Mouse (Mus musculus): Measurements from ENCODE around the gene H2afy2. TPM values are rescaled to one million over a fixed set of nuclear protein-coding genes. Genes with fewer than 3 reads are reported as not detected.

The H2afy2 gene
- under 1 TPM in 1 of 2 experiments, not detected in 1; 0.15 TPM for polyA plus RNA-seq (2017; shearing (Covaris generic))

- ATAC-seq = no peak
Measured at GRCm38 (mm10) chr10:61783621-61784251, at the start of gene H2afy2. TSS of gene H2afy2 (minus strand) at chr10:61784147.

GRCm38 (mm10) chr10:61832713-61833112 is 48.8 kb upstream of the H2afy2 start:
- no peak for ATAC-seq

- ATAC-seq = no peak
Measured at GRCm38 (mm10) chr10:61831741-61832140, 47.8 kb upstream of the H2afy2 start.

- no peak for ATAC-seq
Measured at GRCm38 (mm10) chr10:61831251-61831650, 47.3 kb upstream of the H2afy2 start.

- no peak for ATAC-seq
Measured at GRCm38 (mm10) chr10:61830817-61831216, 46.9 kb upstream of the H2afy2 start.

- ATAC-seq = no peak
Measured at GRCm38 (mm10) chr10:61829046-61829445, 45.1 kb upstream of the H2afy2 start.

GRCm38 (mm10) chr10:61827950-61828936 is 44.3 kb upstream of the H2afy2 start:
- no peak for ATAC-seq

GRCm38 (mm10) chr10:61826753-61827435 is 42.9 kb upstream of the H2afy2 start:
- ATAC-seq = no peak

- ATAC-seq = no peak
Measured at GRCm38 (mm10) chr10:61825979-61826752, 42.2 kb upstream of the H2afy2 start.

GRCm38 (mm10) chr10:61825536-61825935 is 41.6 kb upstream of the H2afy2 start:
- ATAC-seq = no peak

GRCm38 (mm10) chr10:61823731-61824115 is 39.8 kb upstream of the H2afy2 start:
- ATAC-seq = no peak

- no peak for ATAC-seq
Measured at GRCm38 (mm10) chr10:61822968-61823730, 39.2 kb upstream of the H2afy2 start.

- no peak for ATAC-seq
Measured at GRCm38 (mm10) chr10:61820050-61820449, 36.1 kb upstream of the H2afy2 start.

GRCm38 (mm10) chr10:61811987-61812386 is 28.0 kb upstream of the H2afy2 start:
- no peak for ATAC-seq

GRCm38 (mm10) chr10:61798133-61798576 is 14.2 kb upstream of the H2afy2 start:
- ATAC-seq = no peak

GRCm38 (mm10) chr10:61795458-61795857 is 11.5 kb upstream of the H2afy2 start:
- no peak for ATAC-seq

- ATAC-seq = no peak
Measured at GRCm38 (mm10) chr10:61794971-61795370, 11.0 kb upstream of the H2afy2 start.

GRCm38 (mm10) chr10:61793015-61793414 is 9.1 kb upstream of the H2afy2 start:
- no peak for ATAC-seq

GRCm38 (mm10) chr10:61788499-61788898 is 4.6 kb upstream of the H2afy2 start:
- ATAC-seq = no peak

- no peak for ATAC-seq
Measured at GRCm38 (mm10) chr10:61787541-61788313, 3.8 kb upstream of the H2afy2 start.

GRCm38 (mm10) chr10:61784414-61784813 is 467 bp upstream of the H2afy2 start:
- ATAC-seq = no peak

All from activated CD4-positive, CD25-positive, alpha-beta regulatory T cell, adult 4 months (primary cell).